In the genomic region with DNA sequence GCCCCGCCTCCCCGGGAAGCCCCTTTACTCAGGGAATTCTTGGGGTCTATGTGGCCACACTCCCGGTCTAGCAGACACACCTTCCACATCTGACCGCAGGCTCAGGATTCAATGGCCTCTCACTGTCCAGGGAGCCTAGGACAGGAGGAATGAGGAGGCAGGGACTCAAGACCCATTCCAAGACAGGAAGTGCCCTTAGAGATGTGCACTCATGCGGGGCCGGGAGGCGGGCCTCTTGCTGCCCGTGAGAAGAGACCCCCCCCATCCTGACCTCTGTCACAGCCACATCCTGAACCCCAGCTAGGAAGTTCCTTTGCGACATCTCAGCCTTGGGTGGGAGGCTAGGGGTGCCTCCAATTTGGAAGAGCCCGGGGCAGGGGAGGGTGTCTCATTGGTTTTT, we compare ENCODE assay signal across 21 mouse cellular contexts. TPM values are rescaled to one million over a fixed set of nuclear protein-coding genes. Genes with fewer than 3 reads are reported as not detected.
A peak's percentile ranks its signal among the peaks of the same experiment; 100 is the strongest.
DNase-seq lines count a peak whose midpoint lies in the region; ATAC-seq and TF ChIP-seq lines count a peak whose summit lies in the region.
"Had no signal": no experiment of that assay in that cellular context is flagged by ENCODE, and none has a peak within 500 bp of the region (broad histone marks: within the 10 kb centered on the region; RNA-seq: fewer than 3 reads in every experiment).

No protein-coding gene starts in this region.

- no peak for ATAC-seq in forebrain, embryonic 13.5 days
- ATAC-seq in forebrain, embryonic 16.5 days = no peak
- ATAC-seq in lung, embryonic 16.5 days (ENCODE audit: low read depth) = peak; percentile 16; the same call in 1 of the 2 replicates
- no peak for ATAC-seq in lung, postnatal 0 days
- 0 out of 2 replicates have a peak, but pooled peaks have one; percentile 36 for ATAC-seq in embryonic facial prominence, embryonic 11.5 days (replicated peaks; ENCODE audit: insufficient number of reproducible peaks, low FRiP score, low TSS enrichment, low read depth)
- ATAC-seq in limb, embryonic 14.5 days (ENCODE audit: low FRiP score, low read depth) = no peak
- ATAC-seq: activated CD4-positive, CD25-positive, alpha-beta regulatory T cell, adult 4 months; liver, postnatal 0 days had no signal

- peaks cover 17% of the 10 kb centered on the region for H3K4me1 ChIP-seq in forebrain, embryonic 13.5 days
- H3K4me1 ChIP-seq in forebrain, embryonic 16.5 days (replicated peaks; ENCODE audit: control insufficient read depth, insufficient read depth, low read length) = 0 out of 2 replicates have a peak, but pooled peaks cover 2% of the 10 kb centered on the region
- H3K4me1 ChIP-seq in lung, embryonic 16.5 days (replicated peaks; ENCODE audit: control insufficient read depth, insufficient read depth, low read length) = peaks cover 13% of the 10 kb centered on the region
- H3K4me1 ChIP-seq in lung, postnatal 0 days (ENCODE audit: insufficient read depth, low read depth, low read length) = no peaks in the 10 kb centered on the region
- H3K4me1 ChIP-seq in embryonic facial prominence, embryonic 11.5 days (ENCODE audit: control insufficient read depth, insufficient read depth, low read length) = peaks cover 7% of the 10 kb centered on the region
- peaks cover 7% of the 10 kb centered on the region; the same call in 1 of the 2 replicates for H3K4me1 ChIP-seq in limb, embryonic 14.5 days (ENCODE audit: control insufficient read depth, insufficient read depth, low read length)

- no peaks in the 10 kb centered on the region for H3K9me3 ChIP-seq in forebrain, embryonic 13.5 days (replicated peaks)
- no peaks in the 10 kb centered on the region for H3K9me3 ChIP-seq in forebrain, embryonic 16.5 days (ENCODE audit: control insufficient read depth, low read length)
- no peaks in the 10 kb centered on the region for H3K9me3 ChIP-seq in lung, embryonic 16.5 days (ENCODE audit: control insufficient read depth, low read length)
- H3K9me3 ChIP-seq in lung, postnatal 0 days (ENCODE audit: low read length) = no peaks in the 10 kb centered on the region
- no peaks in the 10 kb centered on the region for H3K9me3 ChIP-seq in embryonic facial prominence, embryonic 11.5 days (replicated peaks; ENCODE audit: control insufficient read depth, low read length)
- no peaks in the 10 kb centered on the region for H3K9me3 ChIP-seq in limb, embryonic 14.5 days (ENCODE audit: control insufficient read depth, low read length)
- H3K9me3 ChIP-seq: embryonic facial prominence, embryonic 15.5 days had no signal

- H3K27me3 ChIP-seq in forebrain, embryonic 13.5 days = no peaks in the 10 kb centered on the region
- H3K27me3 ChIP-seq in forebrain, embryonic 16.5 days (replicated peaks; ENCODE audit: control insufficient read depth, insufficient read depth, low read length) = no peaks in the 10 kb centered on the region
- no peaks in the 10 kb centered on the region for H3K27me3 ChIP-seq in lung, embryonic 16.5 days (ENCODE audit: control insufficient read depth, insufficient read depth, low read depth, low read length)
- no peaks in the 10 kb centered on the region for H3K27me3 ChIP-seq in lung, postnatal 0 days (replicated peaks; ENCODE audit: insufficient read depth, low read length)
- H3K27me3 ChIP-seq in embryonic facial prominence, embryonic 11.5 days (ENCODE audit: control insufficient read depth, insufficient read depth, low read length) = no peaks in the 10 kb centered on the region
- no peaks in the 10 kb centered on the region for H3K27me3 ChIP-seq in limb, embryonic 14.5 days (ENCODE audit: control insufficient read depth, insufficient read depth, low read length)
- H3K27me3 ChIP-seq: embryonic facial prominence, embryonic 15.5 days had no signal

- H3K27ac ChIP-seq in forebrain, embryonic 13.5 days = no peak overlapping the region
- H3K27ac ChIP-seq in forebrain, embryonic 16.5 days (ENCODE audit: low read length) = no peak overlapping the region
- no peak overlapping the region for H3K27ac ChIP-seq in lung, embryonic 16.5 days (ENCODE audit: low read length)
- H3K27ac ChIP-seq in lung, postnatal 0 days (ENCODE audit: low read length) = no peak overlapping the region
- no peak overlapping the region for H3K27ac ChIP-seq in embryonic facial prominence, embryonic 11.5 days (replicated peaks; ENCODE audit: low read depth, low read length)
- no peak overlapping the region for H3K27ac ChIP-seq in limb, embryonic 14.5 days (replicated peaks; ENCODE audit: low read depth, low read length)
- H3K27ac ChIP-seq: embryonic facial prominence, embryonic 15.5 days had no signal

- no peak for TF ChIP-seq CTCF in lung, postnatal 0 days (IDR thresholded peaks at IDR 0.05)

- WGBS in forebrain, embryonic 13.5 days = 23% methylated on average over 10 of the region's 10 CpGs
- WGBS in forebrain, embryonic 16.5 days = 24% methylated on average over 10 of the region's 10 CpGs
- WGBS in lung, embryonic 16.5 days = 31% methylated on average over 10 of the region's 10 CpGs
- 24% methylated on average over 10 of the region's 10 CpGs for WGBS in lung, postnatal 0 days
- 28% methylated on average over 10 of the region's 10 CpGs for WGBS in embryonic facial prominence, embryonic 11.5 days
- 38% methylated on average over 10 of the region's 10 CpGs for WGBS in limb, embryonic 14.5 days

- no peak overlapping the region for H3K4me3 ChIP-seq in forebrain, embryonic 13.5 days
- no peak overlapping the region for H3K4me3 ChIP-seq in forebrain, embryonic 16.5 days (replicated peaks; ENCODE audit: low read length)
- H3K4me3 ChIP-seq in lung, embryonic 16.5 days (ENCODE audit: low read length) = no peak overlapping the region
- no peak overlapping the region for H3K4me3 ChIP-seq in lung, postnatal 0 days (ENCODE audit: low read depth, low read length)
- no peak overlapping the region for H3K4me3 ChIP-seq in embryonic facial prominence, embryonic 11.5 days (ENCODE audit: low read depth, low read length)
- no peak overlapping the region for H3K4me3 ChIP-seq in limb, embryonic 14.5 days (replicated peaks; ENCODE audit: low read length)
- H3K4me3 ChIP-seq: embryonic facial prominence, embryonic 15.5 days had no signal

- no peak overlapping the region for H3K9ac ChIP-seq in forebrain, embryonic 13.5 days
- no peak overlapping the region for H3K9ac ChIP-seq in forebrain, embryonic 16.5 days (replicated peaks; ENCODE audit: low read depth, low read length)
- no peak overlapping the region for H3K9ac ChIP-seq in lung, embryonic 16.5 days (ENCODE audit: low read length)
- H3K9ac ChIP-seq in lung, postnatal 0 days (replicated peaks; ENCODE audit: low read depth) = no peak overlapping the region
- H3K9ac ChIP-seq in embryonic facial prominence, embryonic 11.5 days (replicated peaks; ENCODE audit: low read length) = no peak overlapping the region
- 0 out of 2 replicates have a peak overlapping the region, but pooled peaks have one; percentile 16 for H3K9ac ChIP-seq in limb, embryonic 14.5 days (ENCODE audit: low read depth, low read length, severe bottlenecking)
- H3K9ac ChIP-seq: embryonic facial prominence, embryonic 15.5 days; liver, postnatal 0 days had no signal

- 0 out of 2 replicates have a peak overlapping the region, but pooled peaks have one; percentile 27 for H3K4me2 ChIP-seq in forebrain, embryonic 13.5 days
- no peak overlapping the region for H3K4me2 ChIP-seq in forebrain, embryonic 16.5 days (ENCODE audit: low read length)
- no peak overlapping the region for H3K4me2 ChIP-seq in lung, embryonic 16.5 days (ENCODE audit: low read depth, low read length)
- no peak overlapping the region for H3K4me2 ChIP-seq in lung, postnatal 0 days (replicated peaks; ENCODE audit: low read depth, low read length)
- no peak overlapping the region for H3K4me2 ChIP-seq in embryonic facial prominence, embryonic 11.5 days (ENCODE audit: low read depth, low read length)
- no peak overlapping the region for H3K4me2 ChIP-seq in limb, embryonic 14.5 days (replicated peaks; ENCODE audit: low read depth, low read length, severe bottlenecking)
- H3K4me2 ChIP-seq: embryonic facial prominence, embryonic 15.5 days had no signal

- DNase-seq in lung, postnatal 0 days (ENCODE audit: low spot score) = no peak
- no peak for DNase-seq in embryonic facial prominence, embryonic 11.5 days (ENCODE audit: low spot score)
- DNase-seq in limb, embryonic 14.5 days (ENCODE audit: low spot score) = no peak
- DNase-seq in cerebellum, postnatal 4 days (ENCODE audit: low spot score in 2 of 2) = no peak
- DNase-seq in adrenal gland, postnatal 10 days = no peak
- DNase-seq: cerebellum, adult 18-20 months; heart, adult 11 months; heart, postnatal 10 days; kidney, adult 2 months; left cerebral cortex, postnatal 4 days; thymus, postnatal 25 days had no signal

- TF ChIP-seq EP300 in lung, postnatal 0 days (IDR thresholded peaks at IDR 0.05) = no peak

- no peak for TF ChIP-seq POLR2A in limb, embryonic 14.5 days (IDR thresholded peaks at IDR 0.05; ENCODE audit: borderline replicate concordance, extremely low read depth, insufficient read depth, insufficient read length)

- H3K36me3 ChIP-seq in forebrain, embryonic 13.5 days (ENCODE audit: poor library complexity, severe bottlenecking) = no peaks in the 10 kb centered on the region
- no peaks in the 10 kb centered on the region for H3K36me3 ChIP-seq in forebrain, embryonic 16.5 days (ENCODE audit: control insufficient read depth, insufficient read depth)
- H3K36me3 ChIP-seq in lung, embryonic 16.5 days (ENCODE audit: control insufficient read depth, insufficient read depth, low read length) = no peaks in the 10 kb centered on the region
- H3K36me3 ChIP-seq in lung, postnatal 0 days (ENCODE audit: insufficient read depth, low read length) = no peaks in the 10 kb centered on the region
- H3K36me3 ChIP-seq in embryonic facial prominence, embryonic 11.5 days (replicated peaks; ENCODE audit: control insufficient read depth, insufficient read depth, low read depth, low read length) = no peaks in the 10 kb centered on the region
- no peaks in the 10 kb centered on the region for H3K36me3 ChIP-seq in limb, embryonic 14.5 days (ENCODE audit: control insufficient read depth, insufficient read depth, low read length)
- H3K36me3 ChIP-seq: embryonic facial prominence, embryonic 15.5 days had no signal

RNA-seq across cellular contexts. Expression of a gene that starts 3.7 kb away (rescaled TPM):
- polyA plus RNA-seq in forebrain, embryonic 13.5 days (2015; fragmentation: Nextera tagmentation; extraction: Ambion mirVana) = 0.38 and 0.75 TPM in 2 replicates
- polyA plus RNA-seq in forebrain, embryonic 16.5 days (2015; fragmentation: Nextera tagmentation; extraction: Ambion mirVana) = 0.27 and 0.70 TPM in 2 replicates
- polyA plus RNA-seq in lung, embryonic 16.5 days (2015; fragmentation: Nextera tagmentation; extraction: Ambion mirVana) = 2.4 and 2.6 TPM in 2 replicates
- 1.0 and 1.2 TPM in 2 replicates for polyA plus RNA-seq in lung, postnatal 0 days (2015; fragmentation: Nextera tagmentation; extraction: Ambion mirVana)
- polyA plus RNA-seq in embryonic facial prominence, embryonic 11.5 days (2014; fragmentation: Nextera tagmentation; extraction: Ambion mirVana) = 0.18 TPM in 1 of 2 replicates, not detected in the other
- polyA plus RNA-seq in limb, embryonic 14.5 days (2012; rRNA removed) = 0.52 and 0.67 TPM in 2 replicates
- polyA plus RNA-seq in limb, embryonic 14.5 days (2014; fragmentation: Nextera tagmentation; extraction: Ambion mirVana) = 0.39 TPM in 1 of 2 replicates, not detected in the other
- total RNA-seq in adrenal gland, postnatal 10 days (2021) = not detected
- total RNA-seq: layer of hippocampus, postnatal 25 days; megakaryocyte, adult 5-6 weeks had no signal
- polyA plus RNA-seq: C2C12; liver, postnatal 0 days; neural tube, embryonic 11.5 days had no signal

Comparison
In these comparisons a context has a peak if more than half of its experiments do, and no peak if none do; other contexts are left out.
1. ATAC-seq: peak in lung, embryonic 16.5 days (single experiment) and embryonic facial prominence, embryonic 11.5 days (single experiment); none in forebrain, embryonic 13.5 days (single experiment), forebrain, embryonic 16.5 days (single experiment), lung, postnatal 0 days (single experiment) and limb, embryonic 14.5 days (single experiment).